Mouse (Mus musculus) heart, adult 2 months (tissue): ENCODE data around the gene Med20.

ENCODE experiments used
- CTCF ChIP-seq: fragments of 200-600 bp; IDR thresholded peaks from 2 replicates; pipeline ENCODE4 v1.8.1; 2022; ENCODE audit warnings: antibody characterized with exemption, mild to moderate bottlenecking, moderate library complexity
- POLR2A ChIP-seq: fragments of 200-500 bp; IDR thresholded peaks from 2 replicates; pipeline ENCODE4 v1.6.1; 2011; ENCODE audit warnings: mild to moderate bottlenecking, low read depth, low read length, control low read depth; ENCODE audit not compliant: insufficient read depth

GRCm38 (mm10) chr17:47664474-47664873 lies 53.1 kb downstream of the Med20 start:
- TF ChIP-seq CTCF, result no peak
- no peak for TF ChIP-seq POLR2A
